Mouse (Mus musculus): ENCODE measurements at regions not wholly inside any gene's neighbourhood (a gene's known extent, or its start where the extent isn't known, plus 50 kb on each side); places are given as distances from the start of the nearest gene placed in this dataset.

- no peak for DNase-seq
Observed at GRCm38 (mm10) chr15:25117980-25118379, 295.6 kb downstream of the Basp1 start.

- no peak for DNase-seq
Observed at GRCm38 (mm10) chr15:25102727-25103126, 310.8 kb downstream of the Basp1 start.

GRCm38 (mm10) chr15:25093758-25094157 lies 319.8 kb downstream of the Basp1 start:
- no peak for DNase-seq

- no peak for DNase-seq
Observed at GRCm38 (mm10) chr15:25069701-25070100, 343.9 kb downstream of the Basp1 start.

GRCm38 (mm10) chr15:25059347-25059746 lies 354.2 kb downstream of the Basp1 start:
- DNase-seq, result peak; percentile 47

- no peak for DNase-seq
Observed at GRCm38 (mm10) chr15:25047875-25048274, 365.7 kb downstream of the Basp1 start.

- peak; percentile 12 for DNase-seq
Observed at GRCm38 (mm10) chr15:25046514-25047138, 366.9 kb downstream of the Basp1 start.

GRCm38 (mm10) chr15:25036231-25036630 lies 377.3 kb downstream of the Basp1 start:
- DNase-seq, result no peak

GRCm38 (mm10) chr15:25027865-25028264 lies 385.7 kb downstream of the Basp1 start:
- DNase-seq, result no peak

GRCm38 (mm10) chr15:25026786-25027461 lies 386.6 kb downstream of the Basp1 start:
- no peak for DNase-seq

- DNase-seq, result no peak
Observed at GRCm38 (mm10) chr15:25026351-25026750, 387.2 kb downstream of the Basp1 start.

- no peak for DNase-seq
Observed at GRCm38 (mm10) chr15:25020916-25021315, 392.6 kb downstream of the Basp1 start.

- DNase-seq, result no peak
Observed at GRCm38 (mm10) chr15:25019352-25019941, 394.1 kb downstream of the Basp1 start.

- no peak for DNase-seq
Observed at GRCm38 (mm10) chr15:25018937-25019336, 394.6 kb downstream of the Basp1 start.

- DNase-seq, result no peak
Observed at GRCm38 (mm10) chr15:25007720-25008119, 405.8 kb downstream of the Basp1 start.

GRCm38 (mm10) chr15:25000171-25000570 lies 413.4 kb downstream of the Basp1 start:
- DNase-seq, result no peak

- no peak for DNase-seq
Observed at GRCm38 (mm10) chr15:24993325-24993673, 420.3 kb downstream of the Basp1 start.

GRCm38 (mm10) chr15:24992665-24993324 lies 420.8 kb downstream of the Basp1 start:
- DNase-seq, result no peak

GRCm38 (mm10) chr15:24990082-24990786 lies 423.3 kb downstream of the Basp1 start:
- DNase-seq, result no peak

- DNase-seq, result no peak
Observed at GRCm38 (mm10) chr15:24980841-24981240, 432.7 kb downstream of the Basp1 start.

GRCm38 (mm10) chr15:24972020-24972419 lies 441.5 kb downstream of the Basp1 start:
- DNase-seq, result no peak

GRCm38 (mm10) chr15:24969391-24969812 lies 444.2 kb downstream of the Basp1 start:
- DNase-seq, result peak; percentile 78

All from cerebellum, adult 11-12 months (tissue).